Mouse (Mus musculus): ENCODE measurements around the gene Fam216a.

DNA sequence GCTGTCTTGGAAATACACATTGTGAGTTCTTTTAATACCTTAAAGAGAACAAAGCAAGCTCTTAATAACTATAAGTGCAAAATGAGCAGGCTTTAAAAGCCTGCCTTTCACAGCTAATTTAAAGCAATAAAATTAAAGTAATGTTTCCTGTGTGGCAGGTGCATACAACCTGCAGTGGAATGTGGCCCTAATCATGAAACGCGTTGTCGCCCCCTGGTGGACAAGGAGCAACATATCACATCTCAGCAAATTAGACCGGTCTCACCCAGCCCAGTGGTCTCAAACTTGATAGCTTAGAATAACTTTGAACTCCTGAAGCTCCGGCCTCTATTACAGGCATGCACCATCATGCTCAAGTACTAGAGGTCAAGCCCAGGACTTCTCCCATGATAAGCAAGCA, 27.9 kb downstream of the Fam216a start:
- peak; percentile 76 for TF ChIP-seq CTCF (IDR thresholded peaks at IDR 0.05; ENCODE audit: control insufficient read depth, insufficient read depth, insufficient read length)
- no peak for TF ChIP-seq MYOD1 (IDR thresholded peaks at IDR 0.05; ENCODE audit: control insufficient read depth, insufficient read length, low read depth)
